Mouse (Mus musculus) stomach, postnatal 0 days (tissue): ENCODE results near the gene Sim2.
A peak's percentile ranks its signal among the peaks of the same experiment; 100 is the strongest.

Experiments
- CTCF ChIP-seq: IDR thresholded peaks from 2 replicates; pipeline ENCODE4 v1.5.1; 2016; ENCODE audit warnings: antibody characterized with exemption, low read depth, mild to moderate bottlenecking, moderate library complexity
- EP300 ChIP-seq: optimal IDR thresholded peaks from 2 replicates; pipeline ENCODE3; 2016; ENCODE audit warnings: antibody characterized with exemption

DNA sequence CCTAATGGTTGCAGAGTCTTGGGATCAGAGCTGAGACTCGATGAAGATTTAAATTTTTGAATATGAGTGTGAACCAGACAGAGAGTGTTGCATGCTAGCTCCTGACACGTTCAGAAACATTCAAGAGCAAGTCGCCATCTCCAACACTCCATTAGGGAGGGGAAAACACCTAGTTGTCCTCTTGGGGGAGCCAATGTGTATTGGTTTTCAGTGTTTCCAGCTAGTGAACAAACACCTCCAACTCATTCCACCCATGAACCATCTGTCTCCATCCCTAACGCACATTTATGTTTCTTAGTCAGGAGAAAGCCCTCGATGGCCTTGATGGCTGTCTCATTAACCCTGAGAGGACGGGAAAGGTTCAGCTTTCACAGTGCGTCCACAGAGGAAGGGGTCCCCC, 39.7 kb upstream of the Sim2 start:
- TF ChIP-seq CTCF (peak; percentile 23; the same call in 1 of the 2 replicates), EP300 (no peak)
